Mouse (Mus musculus): ENCODE data around the gene Timm8a2.

Timm8a2 gene

GRCm38 (mm10) chr14:122062411-122063090 lies 28.1 kb downstream of the Timm8a2 start:
- no peak for DNase-seq

GRCm38 (mm10) chr14:122063599-122063998 lies 29.1 kb downstream of the Timm8a2 start:
- no peak for DNase-seq

- peak; percentile 67 to 80 for DNase-seq
Observed at GRCm38 (mm10) chr14:122064519-122064918, 30.0 kb downstream of the Timm8a2 start.

GRCm38 (mm10) chr14:122066243-122066642 lies 31.8 kb downstream of the Timm8a2 start:
- DNase-seq, result no peak

- peak; percentile 55 to 81 for DNase-seq
Observed at GRCm38 (mm10) chr14:122068036-122068435, 33.6 kb downstream of the Timm8a2 start.

- DNase-seq, result no peak
Observed at GRCm38 (mm10) chr14:122068801-122069695, 34.6 kb downstream of the Timm8a2 start.

GRCm38 (mm10) chr14:122069948-122070347 lies 35.5 kb downstream of the Timm8a2 start:
- DNase-seq, result no peak

- DNase-seq, result no peak
Observed at GRCm38 (mm10) chr14:122073422-122073821, 38.9 kb downstream of the Timm8a2 start.

- DNase-seq, result no peak
Observed at GRCm38 (mm10) chr14:122074360-122074759, 39.9 kb downstream of the Timm8a2 start.

- DNase-seq, result peak; percentile 64 to 66
Observed at GRCm38 (mm10) chr14:122075485-122076200, 41.2 kb downstream of the Timm8a2 start.

- DNase-seq, result no peak
Observed at GRCm38 (mm10) chr14:122077017-122077416, 42.5 kb downstream of the Timm8a2 start.

- DNase-seq, result peak; percentile 75 to 82
Observed at GRCm38 (mm10) chr14:122079428-122079827, 45.0 kb downstream of the Timm8a2 start.

GRCm38 (mm10) chr14:122079921-122080320 lies 45.4 kb downstream of the Timm8a2 start:
- no peak for DNase-seq

GRCm38 (mm10) chr14:122081308-122081707 lies 46.8 kb downstream of the Timm8a2 start:
- no peak for DNase-seq

- DNase-seq, result no peak
Observed at GRCm38 (mm10) chr14:122083499-122083898, 49.0 kb downstream of the Timm8a2 start.

GRCm38 (mm10) chr14:122087956-122088355 lies 53.5 kb downstream of the Timm8a2 start:
- DNase-seq, result no peak

All from kidney, postnatal 25 days (tissue).